Mouse (Mus musculus): ENCODE results near the gene 1700014D04Rik.

GRCm38 (mm10) chr13:59741697-59742096 is 4.9 kb downstream of the 1700014D04Rik start:
- no peak for TF ChIP-seq POLR2A (IDR thresholded peaks at IDR 0.05; ENCODE audit: insufficient read length, low read depth)
- TF ChIP-seq TCF12 (IDR thresholded peaks at IDR 0.05; ENCODE audit: insufficient read depth, poor library complexity, severe bottlenecking): no peak
- TF ChIP-seq MAX (IDR thresholded peaks at IDR 0.05; ENCODE audit: low read depth): no peak
- no peak for TF ChIP-seq POLR2AphosphoS2 (IDR thresholded peaks at IDR 0.05; ENCODE audit: insufficient read length, low read depth)
- no peak for TF ChIP-seq E2F4 (IDR thresholded peaks at IDR 0.05; ENCODE audit: insufficient read depth)
- no peak for TF ChIP-seq MYOG (IDR thresholded peaks at IDR 0.05; ENCODE audit: control insufficient read depth in 1 of 3, insufficient read depth in 1 of 3, insufficient read length in 2 of 3, low read depth in 2 of 3)
- no peak for TF ChIP-seq SRF (IDR thresholded peaks at IDR 0.05; ENCODE audit: control insufficient read depth, insufficient read length, low read depth)
- TF ChIP-seq TCF3 (IDR thresholded peaks at IDR 0.05; ENCODE audit: insufficient read length, low read depth): no peak
- no peak for TF ChIP-seq USF1 (IDR thresholded peaks at IDR 0.05; ENCODE audit: low read depth)
- TF ChIP-seq MYOD1 (IDR thresholded peaks at IDR 0.05; ENCODE audit: control insufficient read depth in 1 of 3, insufficient read length in 2 of 3, low read depth in 2 of 3): no peak
- no peak for TF ChIP-seq REST (IDR thresholded peaks at IDR 0.05; ENCODE audit: insufficient read depth, insufficient read length)
- TF ChIP-seq CEBPB (IDR thresholded peaks at IDR 0.05; ENCODE audit: insufficient read depth, poor library complexity, severe bottlenecking): no peak
